Mouse (Mus musculus) midbrain, postnatal 0 days (tissue): ENCODE measurements around the gene Urad. TPM values are rescaled to one million over a fixed set of nuclear protein-coding genes. Genes with fewer than 3 reads are reported as not detected.

Experiments used
- ATAC-seq: fragments of 200-750 bp; cut with Nextera tagmentation; 2 replicates; pipeline ENCODE4 v1.8.0; 2017; ENCODE audit warnings: moderate number of reproducible peaks, mild to moderate bottlenecking, moderate TSS enrichment, moderate library complexity; ENCODE audit not compliant: low FRiP score
- DNase-seq: peaks from one replicate; pipeline ENCODE4 v3.0.0-alpha.2; 2015; ENCODE audit warnings: low spot score
- H3K27ac ChIP-seq: fragments of 300-500 bp; sonication (generic); 2 replicates; pipeline ENCODE4 v1.5.1; 2014; ENCODE audit warnings: low read depth, mild to moderate bottlenecking, low read length, mixed read lengths
- H3K27me3 ChIP-seq: fragments of 300-500 bp; sonication (generic); 2 replicates; pipeline ENCODE4 v1.6.1; 2014; ENCODE audit warnings: low read length, control low read depth, mixed read lengths; ENCODE audit not compliant: insufficient read depth
- H3K36me3 ChIP-seq: fragments of 300-500 bp; sonication (generic); 2 replicates; pipeline ENCODE4 v1.6.1; 2014; ENCODE audit warnings: low read length, control low read depth, mixed read lengths; ENCODE audit not compliant: insufficient read depth
- H3K4me1 ChIP-seq: fragments of 300-500 bp; sonication (generic); 2 replicates; pipeline ENCODE4 v1.6.1; 2014; ENCODE audit warnings: mild to moderate bottlenecking, control low read depth, antibody characterized with exemption, low read length, mixed read lengths; ENCODE audit not compliant: insufficient read depth
- H3K4me2 ChIP-seq: fragments of 300-500 bp; sonication (generic); 2 replicates; pipeline ENCODE4 v1.6.1; 2014; ENCODE audit warnings: low read depth, mild to moderate bottlenecking, low read length, mixed read lengths; ENCODE audit not compliant: poor library complexity, severe bottlenecking
- H3K4me3 ChIP-seq: fragments of 300-500 bp; sonication (generic); 2 replicates; pipeline ENCODE4 v1.5.1; 2014; ENCODE audit warnings: low read depth, mild to moderate bottlenecking, low read length, moderate library complexity
- H3K9ac ChIP-seq: fragments of 300-500 bp; sonication (generic); replicated peaks from 2 replicates; pipeline ENCODE4 v1.6.1; 2014; ENCODE audit warnings: mild to moderate bottlenecking, low read length, moderate library complexity, mixed read lengths; ENCODE audit not compliant: poor library complexity, severe bottlenecking
- H3K9me3 ChIP-seq: fragments of 300-500 bp; sonication (generic); 2 replicates; pipeline ENCODE4 v1.6.1; 2016; ENCODE audit warnings: low read length, control low read depth
- CTCF ChIP-seq: IDR thresholded peaks from 2 replicates; pipeline ENCODE4 v1.5.1; 2016; ENCODE audit warnings: antibody characterized with exemption, mild to moderate bottlenecking
- WGBS: fragments of 180-500 bp; shearing (Covaris S2); extraction: QIAGEN DNeasy Blood & Tissue Kit; methylation state at CpG from one replicate; pipeline ENCODE4 v1.1.7; 2014; 5-methylcytosine and 5-hydroxymethylcytosine counted together
- polyA plus RNA-seq: library from polyadenylated mRNA; unstranded; fragments of >200 nt; fragmentation: Nextera tagmentation; extraction: Ambion mirVana; gene quantifications from 2 replicates; pipeline ENCODE4 v1.2.1, GENCODE M21; 2015
- total RNA-seq: library from RNA; depleted of rRNA; stranded (reverse); fragments of >200 nt; gene quantifications from 2 replicates; pipeline ENCODE4 v1.2.3, GENCODE M21; 2014

Urad gene
- total and polyA plus RNA-seq, 2 experiments from 2014 or later: not detected

- Histone ChIP-seq H3K36me3 (no peaks in the 10 kb centered on the region), H3K4me2 (no peak overlapping the region), H3K9ac (no peak overlapping the region), H3K27me3 (peaks cover 95% of the 10 kb centered on the region), H3K4me1 (no peaks in the 10 kb centered on the region), H3K27ac (no peak overlapping the region), H3K4me3 (no peak overlapping the region), H3K9me3 (no peaks in the 10 kb centered on the region)
- no peak for TF ChIP-seq CTCF
- DNase-seq: no peak
- WGBS: under 1% methylated on average over 27 of the region's 27 CpGs
- ATAC-seq: no peak
These were observed 9.2 kb downstream of the Urad start for GRCm38 (mm10) chr5:147312830-147313685.

- 14% methylated on average over 2 of the region's 2 CpGs for whole genome bisulfite sequencing
- DNase-seq: no peak
- Histone ChIP-seq H3K4me2 (no peak overlapping the region), H3K4me1 (no peaks in the 10 kb centered on the region), H3K9ac (no peak overlapping the region), H3K27me3 (peaks cover 98% of the 10 kb centered on the region), H3K36me3 (no peaks in the 10 kb centered on the region), H3K4me3 (no peak overlapping the region), H3K9me3 (no peaks in the 10 kb centered on the region), H3K27ac (no peak overlapping the region)
- no peak for ATAC-seq
- no peak for TF ChIP-seq CTCF
These were observed 12.5 kb downstream of the Urad start for GRCm38 (mm10) chr5:147309786-147310185.

GRCm38 (mm10) chr5:147308451-147308850, 13.8 kb downstream of the Urad start:
- no peak for TF ChIP-seq CTCF
- 4% methylated on average over 9 of the region's 9 CpGs for WGBS
- no peak for ATAC-seq

GRCm38 (mm10) chr5:147307398-147307785, 14.8 kb downstream of the Urad start:
- H3K4me1 ChIP-seq: no peaks in the 10 kb centered on the region
- no peak overlapping the region for H3K4me3 ChIP-seq
- no peak overlapping the region for H3K9ac ChIP-seq
- no peaks in the 10 kb centered on the region for H3K9me3 ChIP-seq
- H3K27me3 ChIP-seq: peaks cover 100% of the 10 kb centered on the region
- no peak overlapping the region for H3K4me2 ChIP-seq
- ATAC-seq (no peak), DNase-seq (no peak)
- no peak for TF ChIP-seq CTCF
- no peaks in the 10 kb centered on the region for H3K36me3 ChIP-seq
- H3K27ac ChIP-seq: no peak overlapping the region
- 1% methylated on average over 12 of the region's 12 CpGs for WGBS

More at GRCm38 (mm10) chr5:147308451-147308850, 13.8 kb downstream of the Urad start:
- Histone ChIP-seq H3K4me1 (no peaks in the 10 kb centered on the region), H3K36me3 (no peaks in the 10 kb centered on the region), H3K4me3 (no peak overlapping the region), H3K27ac (no peak overlapping the region), H3K4me2 (no peak overlapping the region), H3K27me3 (peaks cover 98% of the 10 kb centered on the region), H3K9ac (no peak overlapping the region), H3K9me3 (no peaks in the 10 kb centered on the region)
- no peak for DNase-seq

GRCm38 (mm10) chr5:147306638-147307397, 15.4 kb downstream of the Urad start, which contains the start of gene Cdx2:
Cdx2 (minus strand) TSS chr5:147307270.
- Histone ChIP-seq H3K9ac (no peak within 1 kb of the TSS), H3K4me1 (no peaks in the 10 kb centered on the region), H3K4me2 (no peak within 1 kb of the TSS), H3K36me3 (no peaks in the 10 kb centered on the region), H3K27me3 (peaks cover 100% of the 10 kb centered on the region), H3K27ac (no peak within 1 kb of the TSS), H3K4me3 (0 out of 2 replicates have a peak within 1 kb of the TSS, but pooled peaks have one; percentile 5), H3K9me3 (no peaks in the 10 kb centered on the region)
- ATAC-seq (no peak), DNase-seq (no peak)
- under 1% methylated on average over 61 of the region's 63 CpGs for WGBS
- TF ChIP-seq CTCF: no peak
